Mouse (Mus musculus): Measurements from ENCODE around the gene Mip.

- no peak for TF ChIP-seq TAL1 (IDR thresholded peaks at IDR 0.05; ENCODE audit: low read length)
- TF ChIP-seq GATA1 (IDR thresholded peaks at IDR 0.05; ENCODE audit: low read length) = no peak
Observed at GRCm38 (mm10) chr10:128268371-128268770, 42.7 kb downstream of the Mip start, which contains the start of gene Apof.
